ENCODE assay signal across 8 mouse cellular contexts in genomic region chr4:148644157-148644511, GRCm38 (mm10). TPM values are rescaled to one million over a fixed set of nuclear protein-coding genes. Genes with fewer than 3 reads are reported as not detected.
DNase-seq lines count a peak whose midpoint lies in the region; ATAC-seq and TF ChIP-seq lines count a peak whose summit lies in the region.

No protein-coding gene starts in this region.

- peak; percentile 76 for TF ChIP-seq CTCF in heart, postnatal 0 days (IDR thresholded peaks at IDR 0.05; ENCODE audit: low read depth)

- no peaks in the 10 kb centered on the region for H3K9me3 ChIP-seq in ES-E14 (ENCODE audit: control insufficient read depth, insufficient read depth, low read depth, low read length)
- no peaks in the 10 kb centered on the region for H3K9me3 ChIP-seq in embryonic facial prominence, embryonic 12.5 days
- H3K9me3 ChIP-seq in heart, postnatal 0 days (replicated peaks; ENCODE audit: control insufficient read depth, low read length): no peaks in the 10 kb centered on the region
- H3K9me3 ChIP-seq in lung, embryonic 16.5 days (ENCODE audit: control insufficient read depth, low read length): no peaks in the 10 kb centered on the region

- H3K4me1 ChIP-seq in ES-E14 (ENCODE audit: control insufficient read depth in 2 of 2, insufficient read depth in 2 of 2, low read length in 2 of 2, poor library complexity in 1 of 2): peaks cover 0 to 10% of the 10 kb centered on the region in 2 experiments; a peak in 2 of 4 replicates
- H3K4me1 ChIP-seq in embryonic facial prominence, embryonic 12.5 days: peaks cover 4% of the 10 kb centered on the region; the same call in 1 of the 2 replicates
- H3K4me1 ChIP-seq in heart, postnatal 0 days (ENCODE audit: control insufficient read depth, insufficient read depth): peaks cover 6% of the 10 kb centered on the region; the same call in 1 of the 2 replicates
- H3K4me1 ChIP-seq in lung, embryonic 16.5 days (replicated peaks; ENCODE audit: control insufficient read depth, insufficient read depth, low read length): peaks cover 4% of the 10 kb centered on the region; the same call in 1 of the 2 replicates

- peak; percentile 86 for DNase-seq in ES-E14 (ENCODE audit: low read depth, low spot score)
- peak; percentile 65 to 78 for DNase-seq in adrenal gland, postnatal 36 days
- DNase-seq in heart, postnatal 0 days (ENCODE audit: low spot score): peak; percentile 70
- peak; percentile 87 to 90 for DNase-seq in kidney, postnatal 36 days
- DNase-seq in retina, postnatal 7 days (ENCODE audit: low read depth, low spot score): peak; percentile 43
- DNase-seq in urinary bladder, postnatal 14 days (ENCODE audit: low spot score): peak; percentile 73

- no peak for TF ChIP-seq EP300 in heart, postnatal 0 days (IDR thresholded peaks at IDR 0.05; ENCODE audit: low read depth)

- peak overlapping the region; percentile 12 to 31; a peak in 3 of 4 replicates for H3K4me3 ChIP-seq in ES-E14 (ENCODE audit: insufficient read depth in 1 of 2, low read depth in 1 of 2, low read length in 2 of 2, poor library complexity in 1 of 2, severe bottlenecking in 1 of 2)
- no peak overlapping the region for H3K4me3 ChIP-seq in embryonic facial prominence, embryonic 12.5 days
- peak overlapping the region; percentile 22; the same call in 1 of the 2 replicates for H3K4me3 ChIP-seq in heart, postnatal 0 days (ENCODE audit: low read depth, low read length)
- H3K4me3 ChIP-seq in lung, embryonic 16.5 days (ENCODE audit: low read length): peak overlapping the region; percentile 25

- WGBS in embryonic facial prominence, embryonic 12.5 days: 5% methylated on average over 9 of the region's 9 CpGs
- WGBS in heart, postnatal 0 days: 5% methylated on average over 9 of the region's 9 CpGs
- 4% methylated on average over 9 of the region's 9 CpGs for WGBS in lung, embryonic 16.5 days

- H3K27me3 ChIP-seq in embryonic facial prominence, embryonic 12.5 days: no peaks in the 10 kb centered on the region
- H3K27me3 ChIP-seq in heart, postnatal 0 days (ENCODE audit: control insufficient read depth, insufficient read depth, low read length): no peaks in the 10 kb centered on the region
- H3K27me3 ChIP-seq in lung, embryonic 16.5 days (ENCODE audit: control insufficient read depth, insufficient read depth, low read depth, low read length): no peaks in the 10 kb centered on the region

- peak overlapping the region; percentile 46; the same call in 1 of the 2 replicates for H3K9ac ChIP-seq in ES-E14 (ENCODE audit: insufficient read depth, low read depth, low read length, poor library complexity, severe bottlenecking)
- H3K9ac ChIP-seq in embryonic facial prominence, embryonic 12.5 days: no peak overlapping the region
- H3K9ac ChIP-seq in heart, postnatal 0 days (replicated peaks; ENCODE audit: low read depth, low read length): no peak overlapping the region
- H3K9ac ChIP-seq in lung, embryonic 16.5 days (ENCODE audit: low read length): peak overlapping the region; percentile 50

- H3K36me3 ChIP-seq in ES-E14 (ENCODE audit: control insufficient read depth, insufficient read depth, low read length, poor library complexity, severe bottlenecking): no peaks in the 10 kb centered on the region
- H3K36me3 ChIP-seq in embryonic facial prominence, embryonic 12.5 days: no peaks in the 10 kb centered on the region
- no peaks in the 10 kb centered on the region for H3K36me3 ChIP-seq in heart, postnatal 0 days (replicated peaks; ENCODE audit: control insufficient read depth, insufficient read depth, low read length)
- H3K36me3 ChIP-seq in lung, embryonic 16.5 days (ENCODE audit: control insufficient read depth, insufficient read depth, low read length): no peaks in the 10 kb centered on the region

- in situ Hi-C loops in ES-E14 (cut with MboI; ENCODE audit: low sequenced_read_pairs in 2 of 2, unreplicated experiment in 2 of 2): no loop called here

- no peak overlapping the region for H3K27ac ChIP-seq in ES-E14 (ENCODE audit: insufficient read depth, low read depth, low read length, poor library complexity, severe bottlenecking)
- no peak overlapping the region for H3K27ac ChIP-seq in embryonic facial prominence, embryonic 12.5 days
- H3K27ac ChIP-seq in heart, postnatal 0 days (ENCODE audit: low read depth): no peak overlapping the region
- 0 out of 2 replicates have a peak overlapping the region, but pooled peaks have one; percentile 9 for H3K27ac ChIP-seq in lung, embryonic 16.5 days (ENCODE audit: low read length)

- ATAC-seq in embryonic facial prominence, embryonic 12.5 days (ENCODE audit: insufficient number of reproducible peaks, insufficient read depth, low FRiP score, low TSS enrichment): no peak
- ATAC-seq in heart, postnatal 0 days (ENCODE audit: insufficient read depth, low read depth): 0 out of 2 replicates have a peak, but pooled peaks have one; percentile 12
- peak; percentile 41; the same call in 1 of the 2 replicates for ATAC-seq in lung, embryonic 16.5 days (ENCODE audit: low read depth)

- peak overlapping the region; percentile 32 for H3K4me2 ChIP-seq in embryonic facial prominence, embryonic 12.5 days (replicated peaks)
- H3K4me2 ChIP-seq in heart, postnatal 0 days (ENCODE audit: low read depth, low read length): peak overlapping the region; percentile 58
- H3K4me2 ChIP-seq in lung, embryonic 16.5 days (ENCODE audit: low read depth, low read length): peak overlapping the region; percentile 52

TF ChIP-seq in ES-E14, 5 proteins besides CTCF, POLR2A, EP300 and RAD21:
- TF ChIP-seq ZC3H11A (IDR thresholded peaks at IDR 0.05; ENCODE audit: borderline replicate concordance, low read depth, low read length) (no peak), CHD2 (IDR thresholded peaks at IDR 0.05; ENCODE audit: low read depth, low read length) (no peak; the same call in 1 of the 2 replicates), HCFC1 (IDR thresholded peaks at IDR 0.05; ENCODE audit: borderline replicate concordance, insufficient read depth, low read length) (no peak), MAFK (IDR thresholded peaks at IDR 0.05; ENCODE audit: insufficient read depth, low read depth, low read length) (no peak)

RNA-seq across cellular contexts. Expression of gene Gm572, which starts 1.0 kb away (rescaled TPM):
- 0.13 TPM in 1 of 2 replicates, not detected in the other for total RNA-seq in ES-E14 (2012; rRNA removed)
- total RNA-seq in adrenal gland, postnatal 36 days (2021): not detected
- not detected in 2 replicates for polyA plus RNA-seq in embryonic facial prominence, embryonic 12.5 days (2016; fragmentation: Nextera tagmentation; extraction: Ambion mirVana)
- 0.15 and 1.0 TPM in 2 replicates for total RNA-seq in heart, postnatal 0 days (2014; rRNA removed; ENCODE audit: low replicate concordance)
- polyA plus RNA-seq in heart, postnatal 0 days (2015; fragmentation: Nextera tagmentation; extraction: Ambion mirVana): 0.36 and 0.70 TPM in 2 replicates
- not detected in 2 replicates for polyA plus RNA-seq in lung, embryonic 16.5 days (2015; fragmentation: Nextera tagmentation; extraction: Ambion mirVana)

RNA-seq across cellular contexts. Expression of gene Tardbp, which starts 17.3 kb away (rescaled TPM):
- total RNA-seq in ES-E14 (2012; rRNA removed): 229 and 259 TPM in 2 replicates
- total RNA-seq in adrenal gland, postnatal 36 days (2021): 100 to 1,000 TPM; 233 to 286 TPM
- polyA plus RNA-seq in embryonic facial prominence, embryonic 12.5 days (2016; fragmentation: Nextera tagmentation; extraction: Ambion mirVana): 362 and 375 TPM in 2 replicates
- total RNA-seq in heart, postnatal 0 days (2014; rRNA removed; ENCODE audit: low replicate concordance): 69.0 and 89.9 TPM in 2 replicates
- polyA plus RNA-seq in heart, postnatal 0 days (2015; fragmentation: Nextera tagmentation; extraction: Ambion mirVana): 93.5 and 100 TPM in 2 replicates
- 320 and 367 TPM in 2 replicates for polyA plus RNA-seq in lung, embryonic 16.5 days (2015; fragmentation: Nextera tagmentation; extraction: Ambion mirVana)

RNA-seq across cellular contexts. Expression of gene Masp2, which starts 41.8 kb away (rescaled TPM):
- total RNA-seq in ES-E14 (2012; rRNA removed): 3.7 and 5.9 TPM in 2 replicates
- total RNA-seq in adrenal gland, postnatal 36 days (2021): 1 to 10 TPM; 1.1 to 1.6 TPM
- 0.25 and 0.54 TPM in 2 replicates for polyA plus RNA-seq in embryonic facial prominence, embryonic 12.5 days (2016; fragmentation: Nextera tagmentation; extraction: Ambion mirVana)
- total RNA-seq in heart, postnatal 0 days (2014; rRNA removed; ENCODE audit: low replicate concordance): not detected in 2 replicates
- polyA plus RNA-seq in heart, postnatal 0 days (2015; fragmentation: Nextera tagmentation; extraction: Ambion mirVana): not detected in 2 replicates
- polyA plus RNA-seq in lung, embryonic 16.5 days (2015; fragmentation: Nextera tagmentation; extraction: Ambion mirVana): 0.44 and 0.93 TPM in 2 replicates

RNA-seq across cellular contexts. Expression of gene Srm, which starts 52.8 kb away (rescaled TPM):
- total RNA-seq in ES-E14 (2012; rRNA removed): 165 and 199 TPM in 2 replicates
- total RNA-seq in adrenal gland, postnatal 36 days (2021): 10 to 100 TPM; 84.8 to 94.4 TPM
- polyA plus RNA-seq in embryonic facial prominence, embryonic 12.5 days (2016; fragmentation: Nextera tagmentation; extraction: Ambion mirVana): 206 and 210 TPM in 2 replicates
- total RNA-seq in heart, postnatal 0 days (2014; rRNA removed; ENCODE audit: low replicate concordance): 15.0 and 45.7 TPM in 2 replicates
- 46.4 and 51.4 TPM in 2 replicates for polyA plus RNA-seq in heart, postnatal 0 days (2015; fragmentation: Nextera tagmentation; extraction: Ambion mirVana)
- polyA plus RNA-seq in lung, embryonic 16.5 days (2015; fragmentation: Nextera tagmentation; extraction: Ambion mirVana): 114 and 126 TPM in 2 replicates

Comparison
In these comparisons a context has a peak if more than half of its experiments do, and no peak if none do; other contexts are left out.
1. H3K9ac ChIP-seq: peak in ES-E14 (single experiment) and lung, embryonic 16.5 days (single experiment); none in embryonic facial prominence, embryonic 12.5 days (single experiment) and heart, postnatal 0 days (single experiment).
2. Peak in every context shown above with its lines, with median percentiles within 50 percentile points of each other: DNase-seq and H3K4me2 ChIP-seq.